Mouse (Mus musculus): ENCODE results near the gene Rnf130. TPM values are rescaled to one million over a fixed set of nuclear protein-coding genes. Genes with fewer than 3 reads are reported as not detected.
"Not testable (repeated sequence)": the region's sequence is repeated elsewhere in the genome, so short reads cannot be mapped to it uniquely, and the experiment has no call there.

The Rnf130 gene
- polyA plus RNA-seq, 2 experiments: 16.0 to 36.3 TPM

DNA sequence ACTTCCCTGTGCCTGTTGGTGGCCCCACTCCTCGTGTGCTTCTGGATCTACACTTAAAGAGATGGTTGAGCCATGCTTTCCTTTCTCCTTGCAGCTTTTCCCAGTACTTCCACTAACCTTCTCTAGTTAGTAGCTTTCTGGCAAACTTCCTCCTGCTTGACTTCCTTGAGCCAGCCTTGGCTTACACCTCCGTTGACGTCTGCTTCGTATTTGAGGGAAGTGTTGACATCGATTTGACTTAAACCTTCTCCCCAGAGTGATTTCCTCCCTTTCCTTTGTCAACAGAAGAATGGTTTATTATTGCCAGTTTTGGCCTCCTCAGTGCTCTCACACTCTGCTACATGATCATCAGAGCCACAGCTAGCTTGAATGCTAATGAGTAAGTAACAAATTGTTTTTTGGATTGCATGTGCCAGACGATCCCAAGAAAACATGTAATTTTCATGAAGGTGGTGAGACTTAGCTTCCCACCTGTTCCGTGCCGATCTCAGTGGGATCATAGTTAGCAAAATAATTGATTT, 73.9 kb downstream of the Rnf130 start:
- Histone ChIP-seq H3K36me3 (replicated peaks; ENCODE audit: control insufficient read depth, insufficient read depth, low read depth) (no peaks in the 10 kb centered on the region), H3K27me3 (ENCODE audit: control insufficient read depth, insufficient read depth, low read length) (no peaks in the 10 kb centered on the region), H3K4me2 (ENCODE audit: low read depth) (no peak overlapping the region), H3K4me1 (replicated peaks; ENCODE audit: control insufficient read depth in 2 of 2, insufficient read depth in 2 of 2, low read length in 1 of 2) (no peaks in the 10 kb centered on the region; a peak in 1 of 4 replicates), H3K4me3 (ENCODE audit: insufficient read depth in 1 of 2, low read depth in 2 of 2, low read length in 2 of 2) (no peak overlapping the region), H3K9me3 (ENCODE audit: control insufficient read depth, low read length) (no peaks in the 10 kb centered on the region), H3K27ac (no peak overlapping the region), H3K9ac (replicated peaks) (no peak overlapping the region)
- TF ChIP-seq CTCF (IDR thresholded peaks at IDR 0.05; ENCODE audit: low read depth) (no peak), EP300 (IDR thresholded peaks at IDR 0.05; ENCODE audit: low read depth) (no peak)
- WGBS (ENCODE audit: insufficient replicate concordance): 62% methylated on average over 8 of the region's 8 CpGs
- DNase-seq (ENCODE audit: low read depth in 3 of 3, low spot score in 3 of 3) (no peak), ATAC-seq (ENCODE audit: insufficient read depth) (no peak)

GRCm38 (mm10) chr11:50099692-50100091, 74.5 kb downstream of the Rnf130 start:
- Histone ChIP-seq H3K36me3 (replicated peaks; ENCODE audit: control insufficient read depth, insufficient read depth, low read depth) (no peaks in the 10 kb centered on the region), H3K9ac (replicated peaks) (no peak overlapping the region), H3K4me2 (ENCODE audit: low read depth) (no peak overlapping the region), H3K9me3 (ENCODE audit: control insufficient read depth, low read length) (no peaks in the 10 kb centered on the region), H3K27ac (no peak overlapping the region), H3K4me1 (replicated peaks; ENCODE audit: control insufficient read depth in 2 of 2, insufficient read depth in 2 of 2, low read length in 1 of 2) (no peaks in the 10 kb centered on the region; a peak in 1 of 4 replicates), H3K4me3 (ENCODE audit: insufficient read depth in 1 of 2, low read depth in 2 of 2, low read length in 2 of 2) (no peak overlapping the region), H3K27me3 (ENCODE audit: control insufficient read depth, insufficient read depth, low read length) (no peaks in the 10 kb centered on the region)
- ATAC-seq (ENCODE audit: insufficient read depth) (no peak), DNase-seq (ENCODE audit: low read depth in 3 of 3, low spot score in 3 of 3) (no peak)
- TF ChIP-seq EP300 (IDR thresholded peaks at IDR 0.05; ENCODE audit: low read depth): no peak
- no peak for TF ChIP-seq CTCF (IDR thresholded peaks at IDR 0.05; ENCODE audit: low read depth)
- 70% methylated on average over 2 of the region's 2 CpGs for WGBS (ENCODE audit: insufficient replicate concordance)

DNA sequence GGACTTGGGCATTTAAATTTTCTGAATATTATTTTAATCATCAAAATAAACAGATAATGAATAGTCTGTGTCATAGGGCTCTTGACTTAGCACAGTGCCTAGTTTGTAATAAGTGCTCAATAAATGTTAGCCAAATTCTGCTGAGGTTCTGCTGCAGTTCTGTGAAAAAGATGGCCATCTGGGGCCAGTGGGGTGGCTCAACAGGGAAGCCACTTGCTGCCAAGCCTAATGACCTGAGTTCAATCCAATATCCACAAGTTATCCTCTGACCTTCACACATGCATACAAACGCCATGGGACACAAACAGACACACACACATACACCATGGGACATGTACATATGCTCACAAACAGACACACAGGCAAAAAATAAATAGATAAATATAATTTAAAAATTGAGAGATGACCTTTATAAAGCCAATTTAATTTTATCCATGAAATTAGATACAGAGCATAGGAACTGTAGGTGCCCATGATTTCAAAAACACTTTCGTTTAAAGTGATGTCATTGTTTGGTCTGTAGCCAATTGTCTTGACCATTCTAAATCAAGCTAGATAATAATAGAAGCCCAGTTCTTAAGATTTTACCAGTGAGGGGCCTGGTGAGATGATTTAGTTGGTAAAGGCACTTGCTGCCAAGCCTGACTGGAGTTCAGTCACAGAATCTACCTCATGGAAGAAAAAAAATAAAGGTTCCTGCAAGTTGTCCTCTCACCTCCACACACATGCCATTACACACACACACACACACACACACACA, 75.6 kb downstream of the Rnf130 start:
- no peaks in the 10 kb centered on the region for H3K36me3 ChIP-seq (replicated peaks; ENCODE audit: control insufficient read depth, insufficient read depth, low read depth)
- no peak for DNase-seq (ENCODE audit: low read depth in 3 of 3, low spot score in 3 of 3)
- no peaks in the 10 kb centered on the region; a peak in 1 of 4 replicates for H3K4me1 ChIP-seq (replicated peaks; ENCODE audit: control insufficient read depth in 2 of 2, insufficient read depth in 2 of 2, low read length in 1 of 2)
- no peaks in the 10 kb centered on the region for H3K9me3 ChIP-seq (ENCODE audit: control insufficient read depth, low read length)
- no peaks in the 10 kb centered on the region for H3K27me3 ChIP-seq (ENCODE audit: control insufficient read depth, insufficient read depth, low read length)
- no peak for ATAC-seq (ENCODE audit: insufficient read depth)
- H3K27ac ChIP-seq: no peak overlapping the region
- no peak overlapping the region for H3K4me3 ChIP-seq (ENCODE audit: insufficient read depth in 1 of 2, low read depth in 2 of 2, low read length in 2 of 2)
- TF ChIP-seq CTCF (IDR thresholded peaks at IDR 0.05; ENCODE audit: low read depth) (no peak), EP300 (IDR thresholded peaks at IDR 0.05; ENCODE audit: low read depth) (no peak)
- WGBS (ENCODE audit: insufficient replicate concordance): 60% methylated on average over 2 of the region's 2 CpGs
- H3K9ac ChIP-seq (replicated peaks): no peak overlapping the region
- H3K4me2 ChIP-seq (ENCODE audit: low read depth): no peak overlapping the region

- not testable (repeated sequence) for H3K9ac ChIP-seq (replicated peaks); H3K4me2 ChIP-seq (ENCODE audit: low read depth); ATAC-seq (ENCODE audit: insufficient read depth); H3K9me3 ChIP-seq (ENCODE audit: control insufficient read depth, low read length); H3K36me3 ChIP-seq (replicated peaks; ENCODE audit: control insufficient read depth, insufficient read depth, low read depth); H3K4me1 ChIP-seq (replicated peaks; ENCODE audit: control insufficient read depth in 2 of 2, insufficient read depth in 2 of 2, low read length in 1 of 2); H3K27me3 ChIP-seq (ENCODE audit: control insufficient read depth, insufficient read depth, low read length); DNase-seq (ENCODE audit: low read depth in 3 of 3, low spot score in 3 of 3); H3K4me3 ChIP-seq (ENCODE audit: insufficient read depth in 1 of 2, low read depth in 2 of 2, low read length in 2 of 2); H3K27ac ChIP-seq
- 66% methylated on average over 4 of the region's 4 CpGs for WGBS (ENCODE audit: insufficient replicate concordance)
Observed at GRCm38 (mm10) chr11:50101962-50102361, 76.8 kb downstream of the Rnf130 start.

- 69% methylated on average over 6 of the region's 6 CpGs for WGBS (ENCODE audit: insufficient replicate concordance)
- Histone ChIP-seq H3K9me3 (ENCODE audit: control insufficient read depth, low read length) (no peaks in the 10 kb centered on the region), H3K27ac (no peak overlapping the region), H3K27me3 (ENCODE audit: control insufficient read depth, insufficient read depth, low read length) (no peaks in the 10 kb centered on the region), H3K36me3 (replicated peaks; ENCODE audit: control insufficient read depth, insufficient read depth, low read depth) (no peaks in the 10 kb centered on the region), H3K4me3 (ENCODE audit: insufficient read depth in 1 of 2, low read depth in 2 of 2, low read length in 2 of 2) (no peak overlapping the region), H3K9ac (replicated peaks) (no peak overlapping the region), H3K4me1 (replicated peaks; ENCODE audit: control insufficient read depth in 2 of 2, insufficient read depth in 2 of 2, low read length in 1 of 2) (peaks cover 0 to 11% of the 10 kb centered on the region in 2 experiments; a peak in 1 of 4 replicates), H3K4me2 (ENCODE audit: low read depth) (no peak overlapping the region)
- TF ChIP-seq EP300 (IDR thresholded peaks at IDR 0.05; ENCODE audit: low read depth) (no peak), CTCF (IDR thresholded peaks at IDR 0.05; ENCODE audit: low read depth) (no peak)
- ATAC-seq (ENCODE audit: insufficient read depth) (no peak), DNase-seq (ENCODE audit: low read depth in 3 of 3, low spot score in 3 of 3) (no peak)
Observed at GRCm38 (mm10) chr11:50104016-50104415, 78.9 kb downstream of the Rnf130 start.

Measured in liver, embryonic 14.5 days (tissue).